Mouse (Mus musculus) liver, embryonic 11.5 days (tissue): ENCODE measurements around the gene Wwp2. TPM values are rescaled to one million over a fixed set of nuclear protein-coding genes. Genes with fewer than 3 reads are reported as not detected.
"Not testable (repeated sequence)": the region's sequence is repeated elsewhere in the genome, so short reads cannot be mapped to it uniquely, and the experiment has no call there.

Experiments used
- ATAC-seq: fragments of 200-750 bp; cut with Nextera tagmentation; replicated peaks from 2 replicates; pipeline ENCODE4 v1.8.0; 2017; ENCODE audit warnings: moderate number of reproducible peaks, mild to moderate bottlenecking, moderate TSS enrichment, moderate library complexity; ENCODE audit not compliant: low FRiP score
- DNase-seq: peaks from one replicate; pipeline ENCODE4 v3.0.0-alpha.2; 2017; ENCODE audit warnings: low spot score
- H3K27ac ChIP-seq: fragments of 300-500 bp; sonication (generic); 2 replicates; pipeline ENCODE4 v1.5.1; 2014; ENCODE audit warnings: mild to moderate bottlenecking, low read depth, low read length, control low read depth
- H3K27me3 ChIP-seq: fragments of 300-500 bp; sonication (generic); replicated peaks from 2 replicates; pipeline ENCODE4 v1.6.1; 2014; ENCODE audit warnings: low read length, mixed read lengths; ENCODE audit not compliant: control insufficient read depth, insufficient read depth
- H3K36me3 ChIP-seq: fragments of 300-500 bp; sonication (generic); 2 replicates; pipeline ENCODE4 v1.6.1; 2014; ENCODE audit warnings: mild to moderate bottlenecking, low read length, moderate library complexity, mixed read lengths; ENCODE audit not compliant: control insufficient read depth, insufficient read depth
- H3K4me1 ChIP-seq: fragments of 300-500 bp; sonication (generic); replicated peaks from 2 replicates; pipeline ENCODE4 v1.6.1; 2014; ENCODE audit warnings: low read length, mixed read lengths; ENCODE audit not compliant: control insufficient read depth, insufficient read depth
- H3K4me2 ChIP-seq: fragments of 300-500 bp; sonication (generic); 2 replicates; pipeline ENCODE4 v1.6.1; 2014; ENCODE audit warnings: mild to moderate bottlenecking, control low read depth, moderate library complexity
- H3K4me3 ChIP-seq: fragments of 300-500 bp; sonication (generic); 2 replicates; pipeline ENCODE4 v1.5.1; 2014; ENCODE audit warnings: low read depth, low read length, control low read depth
- H3K9ac ChIP-seq: fragments of 300-500 bp; sonication (generic); 2 replicates; pipeline ENCODE4 v1.6.1; 2014; ENCODE audit warnings: low read depth, low read length, control low read depth
- H3K9me3 ChIP-seq: fragments of 300-500 bp; sonication (generic); 2 replicates; pipeline ENCODE4 v1.6.1; 2016; ENCODE audit warnings: low read length, inconsistent platforms, mixed read lengths; ENCODE audit not compliant: control insufficient read depth
- WGBS: fragments of 180-500 bp; shearing (Covaris S2); extraction: QIAGEN DNeasy Blood & Tissue Kit; methylation state at CpG from one replicate; pipeline ENCODE4 v1.1.7; 2014; 5-methylcytosine and 5-hydroxymethylcytosine counted together
- polyA plus RNA-seq: library from polyadenylated mRNA; unstranded; fragments of >200 nt; fragmentation: Nextera tagmentation; extraction: Ambion mirVana; gene quantifications from 2 replicates; pipeline ENCODE4 v1.2.1, GENCODE M21; 2014

Gene Wwp2
- polyA plus RNA-seq, 1 experiment from 2014 or later: 40.2 TPM

DNA sequence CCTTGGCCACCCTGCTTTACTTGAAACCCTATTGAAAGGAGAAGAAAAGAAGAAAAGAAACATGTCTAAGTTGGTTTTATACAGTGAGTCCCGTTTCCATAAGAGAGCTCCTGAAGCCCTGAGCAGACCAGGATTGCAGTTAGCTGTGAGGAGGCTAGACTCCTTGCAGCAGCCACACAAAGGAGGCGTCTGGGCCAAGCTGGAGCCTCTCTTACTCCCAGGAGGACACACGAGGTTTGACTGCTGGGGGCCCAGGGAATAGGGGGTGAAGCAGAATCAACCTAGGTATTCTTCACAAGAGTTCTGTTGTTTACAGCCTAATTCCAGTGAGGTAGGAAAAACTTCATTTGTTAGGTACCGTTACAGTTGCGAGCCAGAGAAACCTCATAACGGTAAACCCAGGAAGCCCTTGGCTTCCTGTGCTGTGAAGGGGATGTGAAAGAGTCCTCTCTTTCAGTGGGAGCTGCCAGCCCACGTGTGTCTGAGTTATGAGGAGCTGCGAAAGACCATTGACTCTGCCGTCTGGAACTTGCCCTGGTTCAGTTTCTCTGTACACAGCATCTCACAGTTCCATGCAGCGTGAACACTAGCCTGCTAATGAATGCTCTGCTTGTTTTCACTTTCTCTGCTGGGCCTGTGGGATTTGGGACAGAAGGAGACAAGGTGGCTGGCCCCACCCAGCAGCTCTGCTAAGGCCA lies 36.4 kb downstream of the Wwp2 start:
- no peak for DNase-seq
- H3K9me3 ChIP-seq: no peaks in the 10 kb centered on the region
- H3K27ac ChIP-seq: no peak overlapping the region; the same call in 1 of the 2 replicates
- no peak overlapping the region for H3K9ac ChIP-seq
- H3K27me3 ChIP-seq: no peaks in the 10 kb centered on the region
- H3K4me2 ChIP-seq: no peak overlapping the region
- no peak for ATAC-seq
- H3K4me1 ChIP-seq: no peaks in the 10 kb centered on the region; the same call in none of the 2 replicates
- 62% methylated on average over 10 of the region's 10 CpGs for WGBS
- H3K36me3 ChIP-seq: no peaks in the 10 kb centered on the region
- no peak overlapping the region for H3K4me3 ChIP-seq

DNA sequence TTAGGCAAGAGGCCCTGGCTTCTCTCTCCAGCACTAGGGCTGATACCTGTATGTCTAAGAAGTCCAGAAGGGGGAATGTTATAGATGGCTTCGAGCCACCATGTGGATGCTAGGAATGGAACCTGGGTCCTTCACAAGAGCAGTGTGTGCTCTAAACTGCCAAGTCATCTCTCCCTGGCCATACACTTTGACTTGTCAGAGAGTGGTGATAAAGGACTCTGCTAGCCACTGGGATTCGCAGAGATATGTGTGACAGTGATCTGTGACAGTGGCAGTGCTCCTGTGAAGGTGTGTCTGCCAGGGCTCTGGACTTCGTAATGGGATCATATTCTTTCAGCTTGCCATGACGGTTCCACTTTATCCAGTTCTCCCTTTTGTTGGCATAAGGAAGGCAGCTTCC lies 37.2 kb downstream of the Wwp2 start:
- Histone ChIP-seq H3K27me3 (no peaks in the 10 kb centered on the region), H3K27ac (no peak overlapping the region), H3K36me3 (no peaks in the 10 kb centered on the region), H3K9me3 (no peaks in the 10 kb centered on the region), H3K4me3 (no peak overlapping the region), H3K4me1 (no peaks in the 10 kb centered on the region; the same call in none of the 2 replicates), H3K9ac (0 out of 2 replicates have a peak overlapping the region, but pooled peaks have one; percentile 5), H3K4me2 (no peak overlapping the region)
- DNase-seq (no peak), ATAC-seq (no peak)
- 63% methylated on average over 4 of the region's 4 CpGs for WGBS

DNA sequence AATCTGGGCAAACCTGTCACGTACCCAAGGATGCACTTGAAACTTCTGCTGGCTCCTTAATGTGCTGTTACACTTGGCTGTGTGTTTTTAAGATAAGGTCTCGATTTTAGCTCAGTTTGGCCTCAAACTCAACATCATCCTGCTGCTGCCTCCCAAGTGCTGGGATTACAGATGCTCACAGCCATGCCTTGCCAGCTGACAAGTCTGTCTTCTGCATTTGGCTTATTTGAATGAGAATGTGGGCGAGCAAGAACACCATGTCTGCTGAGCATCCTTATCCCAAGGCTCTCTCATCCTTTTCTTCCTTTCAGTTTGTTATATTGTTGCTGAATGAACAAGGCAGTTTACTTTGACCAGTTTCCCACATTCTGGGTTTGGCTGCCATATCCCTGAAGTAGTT lies 39.4 kb downstream of the Wwp2 start:
- no peak overlapping the region for H3K27ac ChIP-seq
- H3K4me1 ChIP-seq: no peaks in the 10 kb centered on the region; the same call in none of the 2 replicates
- DNase-seq: no peak
- H3K4me2 ChIP-seq: no peak overlapping the region
- H3K36me3 ChIP-seq: no peaks in the 10 kb centered on the region
- no peaks in the 10 kb centered on the region for H3K27me3 ChIP-seq
- WGBS: 82% methylated on average over 3 of the region's 3 CpGs
- H3K4me3 ChIP-seq: no peak overlapping the region
- ATAC-seq: no peak
- H3K9me3 ChIP-seq: no peaks in the 10 kb centered on the region
- no peak overlapping the region for H3K9ac ChIP-seq

DNA sequence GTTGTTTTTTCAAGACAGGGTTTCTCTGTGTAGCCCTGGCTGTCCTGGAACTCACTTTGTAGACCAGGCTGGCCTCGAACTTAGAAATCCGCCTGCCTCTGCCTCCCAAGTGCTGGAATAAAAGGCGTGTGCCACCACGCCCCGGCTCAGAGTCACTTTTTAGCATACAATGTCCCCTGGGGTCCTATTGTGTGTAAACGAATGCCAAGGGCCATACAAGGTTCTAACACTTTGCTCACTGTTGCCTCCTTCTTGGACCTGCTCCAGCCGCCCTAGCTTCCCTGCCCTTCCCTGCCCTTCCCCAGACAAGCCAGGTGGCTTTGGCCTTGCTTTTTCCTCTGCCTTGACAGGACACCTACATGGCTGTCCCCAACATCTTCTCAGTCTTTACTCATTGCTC lies 40.6 kb downstream of the Wwp2 start:
- H3K36me3 ChIP-seq, H3K27me3 ChIP-seq, H3K9me3 ChIP-seq, DNase-seq, H3K27ac ChIP-seq, H3K9ac ChIP-seq, ATAC-seq, H3K4me2 ChIP-seq, H3K4me3 ChIP-seq, H3K4me1 ChIP-seq: not testable (repeated sequence)
- WGBS: 92% methylated on average over 7 of the region's 7 CpGs

DNA sequence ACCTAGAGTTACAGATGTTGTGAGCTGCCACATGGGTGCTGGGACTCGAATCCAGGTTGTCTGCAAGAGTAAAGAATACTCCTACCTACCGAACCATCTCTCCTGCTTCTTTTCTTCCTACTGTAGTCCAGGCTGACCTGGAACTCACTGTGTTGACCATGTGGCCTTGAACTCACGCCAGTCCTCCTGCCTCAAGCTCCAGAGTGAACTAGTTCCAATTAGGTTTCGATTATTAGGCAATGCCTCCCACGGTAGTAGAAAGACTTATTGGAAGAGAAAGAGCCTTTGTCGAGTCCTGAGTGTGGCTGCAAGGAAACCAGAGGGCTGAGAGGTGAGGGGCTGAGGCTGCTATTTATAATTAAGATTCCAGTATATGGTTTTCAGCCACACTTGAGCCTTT lies 42.6 kb downstream of the Wwp2 start:
- DNase-seq: no peak
- Histone ChIP-seq H3K36me3 (peaks cover 3% of the 10 kb centered on the region; the same call in 1 of the 2 replicates), H3K9me3 (no peaks in the 10 kb centered on the region), H3K9ac (no peak overlapping the region), H3K4me3 (no peak overlapping the region), H3K4me1 (no peaks in the 10 kb centered on the region), H3K27me3 (no peaks in the 10 kb centered on the region), H3K27ac (no peak overlapping the region), H3K4me2 (no peak overlapping the region)
- ATAC-seq: no peak
- WGBS: 84% methylated on average over 6 of the region's 6 CpGs

DNA sequence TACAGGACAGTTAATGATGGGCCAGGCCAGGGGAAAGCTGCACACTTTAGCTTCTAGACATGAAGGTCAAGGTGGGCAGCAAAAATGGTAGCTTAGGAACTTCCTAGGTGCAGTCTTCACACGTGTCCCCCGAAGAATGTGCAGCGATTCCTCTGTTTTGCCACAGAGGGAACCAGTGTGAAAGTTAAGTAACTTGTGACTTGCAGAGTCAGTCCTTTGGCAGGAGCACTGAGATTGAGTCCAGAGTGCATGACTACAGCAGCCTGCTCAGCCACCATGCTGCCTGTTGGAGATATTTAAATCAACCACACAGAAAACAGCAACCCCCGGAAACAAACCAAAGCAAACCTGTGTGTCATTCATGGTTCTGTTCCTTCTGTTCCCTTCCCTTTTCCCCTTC lies 44.3 kb downstream of the Wwp2 start:
- Histone ChIP-seq H3K4me3 (no peak overlapping the region), H3K36me3 (peaks cover 3% of the 10 kb centered on the region; the same call in 1 of the 2 replicates), H3K27ac (no peak overlapping the region), H3K27me3 (no peaks in the 10 kb centered on the region), H3K4me2 (no peak overlapping the region), H3K9me3 (no peaks in the 10 kb centered on the region), H3K4me1 (no peaks in the 10 kb centered on the region), H3K9ac (no peak overlapping the region)
- DNase-seq (no peak), ATAC-seq (no peak)
- 95% methylated on average over 4 of the region's 4 CpGs for WGBS

DNA sequence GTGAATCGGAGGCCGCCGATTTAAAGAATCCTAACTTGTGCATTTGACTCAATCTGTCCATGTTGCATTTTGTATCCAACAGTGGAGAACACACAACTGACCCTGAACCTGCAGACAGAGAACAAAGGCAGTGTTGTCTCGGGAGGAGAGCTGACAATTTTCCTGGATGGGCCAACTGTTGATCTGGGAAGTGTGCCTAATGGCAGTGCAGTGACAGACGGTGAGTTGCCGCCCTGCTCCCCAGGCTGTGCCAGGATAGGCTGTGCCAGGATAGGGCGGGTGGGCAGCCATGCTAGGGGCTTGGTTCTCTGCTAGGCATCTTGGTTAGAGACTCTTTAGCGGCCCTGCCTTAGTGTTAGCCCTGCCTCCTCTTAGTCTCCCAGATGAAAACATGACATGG lies 47.1 kb downstream of the Wwp2 start:
- Histone ChIP-seq H3K4me1 (no peaks in the 10 kb centered on the region), H3K27ac (no peak overlapping the region), H3K4me2 (no peak overlapping the region), H3K9ac (no peak overlapping the region), H3K36me3 (peaks cover 3% of the 10 kb centered on the region; the same call in 1 of the 2 replicates), H3K27me3 (no peaks in the 10 kb centered on the region), H3K4me3 (no peak overlapping the region), H3K9me3 (no peaks in the 10 kb centered on the region)
- DNase-seq (no peak), ATAC-seq (no peak)
- WGBS: 92% methylated on average over 8 of the region's 8 CpGs

DNA sequence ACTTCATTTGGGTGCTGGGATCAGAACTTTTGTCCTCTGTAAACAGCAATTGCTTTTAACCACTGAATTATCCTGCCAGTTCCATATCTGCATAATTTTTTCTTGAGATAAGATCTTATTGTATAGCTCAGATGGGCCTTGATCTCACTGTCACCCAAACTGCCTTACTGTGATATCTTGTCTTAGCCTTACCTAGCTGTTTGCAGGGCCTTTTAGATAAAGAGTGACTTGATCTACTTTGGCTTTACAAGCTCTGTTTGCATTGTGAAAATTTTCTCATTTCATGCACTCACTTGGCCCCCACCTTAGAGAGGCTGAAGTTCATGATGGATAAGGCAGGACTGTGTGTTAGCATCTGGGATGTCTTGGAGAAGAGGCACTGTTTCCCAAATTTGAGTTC lies 48.8 kb downstream of the Wwp2 start:
- no peak overlapping the region for H3K27ac ChIP-seq
- no peak for ATAC-seq
- no peak overlapping the region for H3K4me3 ChIP-seq
- peaks cover 3% of the 10 kb centered on the region; the same call in 1 of the 2 replicates for H3K36me3 ChIP-seq
- H3K9me3 ChIP-seq: no peaks in the 10 kb centered on the region
- no peak for DNase-seq
- H3K27me3 ChIP-seq: no peaks in the 10 kb centered on the region
- peaks cover 15% of the 10 kb centered on the region for H3K4me1 ChIP-seq
- H3K4me2 ChIP-seq: no peak overlapping the region
- no peak overlapping the region for H3K9ac ChIP-seq

DNA sequence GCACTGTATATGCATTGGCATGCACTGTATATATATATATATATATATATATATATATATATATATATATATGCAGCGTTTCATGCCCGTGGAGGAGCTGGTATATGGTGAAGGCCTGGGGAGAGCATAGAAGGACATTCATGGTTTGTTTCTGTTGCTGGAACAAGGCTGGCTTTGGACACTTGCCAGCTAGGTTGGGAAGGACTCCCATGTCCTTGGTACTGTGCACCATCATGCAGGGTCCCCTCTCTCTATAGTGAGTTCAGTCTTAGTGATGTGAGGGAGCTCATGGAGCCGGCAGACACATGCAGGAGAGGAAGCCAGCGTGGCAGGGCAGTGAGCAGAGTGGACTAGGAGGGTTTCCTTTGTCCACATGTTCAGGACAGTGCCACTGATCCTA lies 52.4 kb downstream of the Wwp2 start:
- Histone ChIP-seq H3K4me2 (no peak overlapping the region; the same call in 1 of the 2 replicates), H3K4me3 (no peak overlapping the region), H3K27me3 (no peaks in the 10 kb centered on the region), H3K4me1 (peaks cover 16% of the 10 kb centered on the region), H3K27ac (no peak overlapping the region), H3K9ac (no peak overlapping the region), H3K9me3 (no peaks in the 10 kb centered on the region), H3K36me3 (no peaks in the 10 kb centered on the region)
- WGBS: 91% methylated on average over 4 of the region's 4 CpGs
- ATAC-seq (no peak), DNase-seq (no peak)
